Mouse (Mus musculus) E14TG2a.4 (cell line): ENCODE data around the gene Scarb1.

Experiments
- CTCF ChIP-seq: conservative IDR thresholded peaks from 2 replicates; pipeline ENCODE4 v1.5.1; 2014; ENCODE audit warnings: low read length
- POU5F1 ChIP-seq: IDR thresholded peaks from 2 replicates; pipeline ENCODE4 v1.6.1; 2014; ENCODE audit warnings: low read length, borderline replicate concordance

GRCm38 (mm10) chr5:125303055-125303454 lies 37.8 kb downstream of the Scarb1 start:
- TF ChIP-seq CTCF (no peak), POU5F1 (no peak)
